Mouse (Mus musculus) myocyte (in vitro differentiated cells): ENCODE data around the gene Pgf.

Experiments
- MYOD1 ChIP-seq, 3 experiments: IDR thresholded peaks; one replicate each; pipeline ENCODE4 v1.6.1; 2011; ENCODE audit warnings: control low read depth in 2 of 3, low read depth in 2 of 3, mild to moderate bottlenecking in 2 of 3, moderate library complexity in 1 of 3; ENCODE audit not compliant: insufficient read length in 2 of 3, control insufficient read depth in 1 of 3
- MYOG ChIP-seq, 3 experiments: IDR thresholded peaks; one replicate each; pipeline ENCODE4 v1.6.1; 2011; ENCODE audit warnings: control low read depth in 2 of 3, low read depth in 2 of 3, mild to moderate bottlenecking in 2 of 3; ENCODE audit not compliant: insufficient read length in 2 of 3, control insufficient read depth in 1 of 3, insufficient read depth in 1 of 3
- POLR2A ChIP-seq: IDR thresholded peaks from one replicate; pipeline ENCODE4 v1.6.1; 2011; ENCODE audit warnings: low read depth, mild to moderate bottlenecking, control low read depth, moderate library complexity; ENCODE audit not compliant: insufficient read length

- TF ChIP-seq POLR2A, result no peak
- TF ChIP-seq MYOG (IDR thresholded peaks at IDR 0.05; ENCODE audit: control insufficient read depth in 1 of 3, insufficient read depth in 1 of 3, insufficient read length in 2 of 3, low read depth in 2 of 3), result no peak
- peak in 1 of 3 experiments; percentile 16 for TF ChIP-seq MYOD1 (IDR thresholded peaks at IDR 0.05; ENCODE audit: control insufficient read depth in 1 of 3, insufficient read length in 2 of 3, low read depth in 2 of 3)
Observed at GRCm38 (mm10) chr12:85186361-85186760, 8.8 kb upstream of the Pgf start.
